In the genomic region with DNA sequence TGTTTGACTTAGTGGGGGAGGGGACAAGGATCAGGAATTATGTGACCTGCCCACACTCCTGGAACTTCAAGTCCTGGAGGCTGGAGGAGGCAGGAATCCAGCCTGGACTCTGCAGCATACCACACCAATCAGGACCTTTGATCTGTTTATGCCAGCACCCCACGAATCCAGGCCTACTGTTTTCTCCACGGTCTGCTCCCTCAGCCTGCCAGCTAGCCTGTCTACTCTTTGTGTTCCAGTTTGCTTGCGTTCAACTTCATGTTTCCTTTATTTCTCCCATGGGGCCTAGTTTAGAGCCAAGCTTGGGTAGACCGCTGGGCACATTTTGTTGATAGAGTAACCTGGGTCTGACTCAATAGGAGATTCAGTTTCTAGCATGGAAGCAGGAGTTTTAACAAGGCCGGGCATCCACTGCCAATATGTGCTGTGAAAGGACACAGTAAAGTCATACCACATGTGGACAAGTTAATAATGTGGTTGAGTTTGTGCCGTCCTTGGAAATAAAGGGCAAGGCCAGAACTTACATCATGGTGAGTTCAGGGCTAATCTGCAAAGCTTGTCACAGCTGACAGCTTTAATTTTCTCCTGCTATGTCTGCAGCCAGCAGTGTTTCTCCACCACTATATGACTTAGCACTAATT, we compare ENCODE assay signal across 9 mouse cellular contexts. TPM values are rescaled to one million over a fixed set of nuclear protein-coding genes. Genes with fewer than 3 reads are reported as not detected.
A peak's percentile ranks its signal among the peaks of the same experiment; 100 is the strongest.
DNase-seq lines count a peak whose midpoint lies in the region; ATAC-seq lines count a peak whose summit lies in the region.
"Had no signal": no experiment of that assay in that cellular context is flagged by ENCODE, and none has a peak within 500 bp of the region (broad histone marks: within the 10 kb centered on the region; RNA-seq: fewer than 3 reads in every experiment).

No protein-coding gene starts in this region.

- DNase-seq in hindbrain, embryonic 10.5 days (ENCODE audit: low spot score) = peak; percentile 38
- DNase-seq in embryonic facial prominence, embryonic 11.5 days (ENCODE audit: low spot score) = no peak
- DNase-seq in kidney, postnatal 4 days = peak; percentile 32 to 57
- no peak for DNase-seq in layer of hippocampus, adult 8-10 months (ENCODE audit: low spot score in 2 of 2)
- DNase-seq in urinary bladder, postnatal 25 days (ENCODE audit: low spot score) = no peak
- no peak for DNase-seq in gastrocnemius, adult 8-10 months (ENCODE audit: low spot score in 2 of 2)

- H3K36me3 ChIP-seq in hindbrain, embryonic 10.5 days = no peaks in the 10 kb centered on the region
- no peaks in the 10 kb centered on the region for H3K36me3 ChIP-seq in hindbrain, embryonic 12.5 days
- no peaks in the 10 kb centered on the region for H3K36me3 ChIP-seq in embryonic facial prominence, embryonic 11.5 days (replicated peaks; ENCODE audit: control insufficient read depth, insufficient read depth, low read depth, low read length)
- H3K36me3 ChIP-seq in neural tube, embryonic 14.5 days (ENCODE audit: control insufficient read depth, insufficient read depth, low read length) = no peaks in the 10 kb centered on the region
- H3K36me3 ChIP-seq: heart, embryonic 15.5 days had no signal

- H3K27me3 ChIP-seq in hindbrain, embryonic 10.5 days (ENCODE audit: insufficient read depth, poor library complexity, severe bottlenecking) = no peaks in the 10 kb centered on the region
- H3K27me3 ChIP-seq in hindbrain, embryonic 12.5 days = no peaks in the 10 kb centered on the region
- no peaks in the 10 kb centered on the region for H3K27me3 ChIP-seq in embryonic facial prominence, embryonic 11.5 days (ENCODE audit: control insufficient read depth, insufficient read depth, low read length)
- no peaks in the 10 kb centered on the region for H3K27me3 ChIP-seq in neural tube, embryonic 14.5 days (ENCODE audit: control insufficient read depth, insufficient read depth, low read length)
- H3K27me3 ChIP-seq: heart, embryonic 15.5 days had no signal

- H3K9ac ChIP-seq in hindbrain, embryonic 12.5 days = no peak overlapping the region
- H3K9ac ChIP-seq in embryonic facial prominence, embryonic 11.5 days (replicated peaks; ENCODE audit: low read length) = no peak overlapping the region; the same call in 1 of the 2 replicates
- no peak overlapping the region for H3K9ac ChIP-seq in neural tube, embryonic 14.5 days (replicated peaks; ENCODE audit: low read depth, low read length)
- H3K9ac ChIP-seq: heart, embryonic 15.5 days had no signal

- ATAC-seq in hindbrain, embryonic 12.5 days (ENCODE audit: low FRiP score) = no peak
- ATAC-seq in embryonic facial prominence, embryonic 11.5 days (replicated peaks; ENCODE audit: insufficient number of reproducible peaks, low FRiP score, low TSS enrichment, low read depth) = no peak
- no peak for ATAC-seq in neural tube, embryonic 14.5 days (ENCODE audit: low read depth)

- WGBS in hindbrain, embryonic 10.5 days = 62% methylated on average over 6 of the region's 6 CpGs
- 60% methylated on average over 6 of the region's 6 CpGs for whole genome bisulfite sequencing in hindbrain, embryonic 12.5 days
- 50% methylated on average over 6 of the region's 6 CpGs for whole genome bisulfite sequencing in embryonic facial prominence, embryonic 11.5 days
- 64% methylated on average over 6 of the region's 6 CpGs for WGBS in neural tube, embryonic 14.5 days

- no peak overlapping the region for H3K4me2 ChIP-seq in hindbrain, embryonic 12.5 days (replicated peaks)
- no peak overlapping the region for H3K4me2 ChIP-seq in embryonic facial prominence, embryonic 11.5 days (ENCODE audit: low read depth, low read length)
- no peak overlapping the region for H3K4me2 ChIP-seq in neural tube, embryonic 14.5 days (ENCODE audit: low read depth, low read length)
- H3K4me2 ChIP-seq: heart, embryonic 15.5 days had no signal

- H3K9me3 ChIP-seq in hindbrain, embryonic 10.5 days = peaks cover 3% of the 10 kb centered on the region; the same call in 1 of the 2 replicates
- no peaks in the 10 kb centered on the region; the same call in 1 of the 2 replicates for H3K9me3 ChIP-seq in hindbrain, embryonic 12.5 days (replicated peaks)
- H3K9me3 ChIP-seq in embryonic facial prominence, embryonic 11.5 days (replicated peaks; ENCODE audit: control insufficient read depth, low read length) = no peaks in the 10 kb centered on the region
- no peaks in the 10 kb centered on the region for H3K9me3 ChIP-seq in neural tube, embryonic 14.5 days (ENCODE audit: control insufficient read depth, low read length)
- H3K9me3 ChIP-seq: heart, embryonic 15.5 days had no signal

- H3K4me1 ChIP-seq in hindbrain, embryonic 10.5 days (replicated peaks) = peaks cover 10% of the 10 kb centered on the region; the same call in 1 of the 2 replicates
- H3K4me1 ChIP-seq in hindbrain, embryonic 12.5 days = no peaks in the 10 kb centered on the region; the same call in 1 of the 2 replicates
- H3K4me1 ChIP-seq in embryonic facial prominence, embryonic 11.5 days (ENCODE audit: control insufficient read depth, insufficient read depth, low read length) = no peaks in the 10 kb centered on the region
- H3K4me1 ChIP-seq in neural tube, embryonic 14.5 days (ENCODE audit: control insufficient read depth, insufficient read depth, low read length) = no peaks in the 10 kb centered on the region

- no peak overlapping the region for H3K4me3 ChIP-seq in hindbrain, embryonic 10.5 days
- no peak overlapping the region for H3K4me3 ChIP-seq in hindbrain, embryonic 12.5 days
- no peak overlapping the region for H3K4me3 ChIP-seq in embryonic facial prominence, embryonic 11.5 days (ENCODE audit: low read depth, low read length)
- H3K4me3 ChIP-seq in neural tube, embryonic 14.5 days (ENCODE audit: low read depth, low read length) = no peak overlapping the region
- H3K4me3 ChIP-seq: heart, embryonic 15.5 days had no signal

- H3K27ac ChIP-seq in hindbrain, embryonic 10.5 days = peak overlapping the region; percentile 45; the same call in 1 of the 2 replicates
- no peak overlapping the region for H3K27ac ChIP-seq in hindbrain, embryonic 12.5 days
- peak overlapping the region; percentile 6; the same call in 1 of the 2 replicates for H3K27ac ChIP-seq in embryonic facial prominence, embryonic 11.5 days (replicated peaks; ENCODE audit: low read depth, low read length)
- H3K27ac ChIP-seq in neural tube, embryonic 14.5 days (ENCODE audit: low read depth, low read length) = peak overlapping the region; percentile 34; the same call in 1 of the 2 replicates
- H3K27ac ChIP-seq: heart, embryonic 15.5 days had no signal

RNA-seq across cellular contexts. Expression of gene Vcpkmt, which starts 26.5 kb away (rescaled TPM):
- polyA plus RNA-seq in hindbrain, embryonic 10.5 days (2016; fragmentation: Nextera tagmentation; extraction: Ambion mirVana) = 21.3 and 24.9 TPM in 2 replicates
- polyA plus RNA-seq in hindbrain, embryonic 12.5 days (2016; fragmentation: Nextera tagmentation; extraction: Ambion mirVana) = 22.1 and 23.0 TPM in 2 replicates
- polyA plus RNA-seq in embryonic facial prominence, embryonic 11.5 days (2014; fragmentation: Nextera tagmentation; extraction: Ambion mirVana) = 29.9 and 34.7 TPM in 2 replicates
- 22.3 and 26.1 TPM in 2 replicates for polyA plus RNA-seq in neural tube, embryonic 14.5 days (2014; fragmentation: Nextera tagmentation; extraction: Ambion mirVana)
- total RNA-seq in layer of hippocampus, adult 8-10 months (2022) = 10 to 100 TPM; 19.9 to 22.4 (median 20.1) TPM
- 1 to 10 TPM; 2.9 to 5.5 (median 4.1) TPM for total RNA-seq in gastrocnemius, adult 8-10 months (2022)

Comparison
In these comparisons a context has a peak if more than half of its experiments do, and no peak if none do; other contexts are left out.
1. DNase-seq: peak in hindbrain, embryonic 10.5 days (single experiment) and kidney, postnatal 4 days (2 of 2); none in embryonic facial prominence, embryonic 11.5 days (single experiment), layer of hippocampus, adult 8-10 months (0 of 2), urinary bladder, postnatal 25 days (single experiment) and gastrocnemius, adult 8-10 months (0 of 2).